Mouse (Mus musculus): ENCODE results near the gene Mknk2.
A peak's percentile ranks its signal among the peaks of the same experiment; 100 is the strongest.

Gene Mknk2

DNA sequence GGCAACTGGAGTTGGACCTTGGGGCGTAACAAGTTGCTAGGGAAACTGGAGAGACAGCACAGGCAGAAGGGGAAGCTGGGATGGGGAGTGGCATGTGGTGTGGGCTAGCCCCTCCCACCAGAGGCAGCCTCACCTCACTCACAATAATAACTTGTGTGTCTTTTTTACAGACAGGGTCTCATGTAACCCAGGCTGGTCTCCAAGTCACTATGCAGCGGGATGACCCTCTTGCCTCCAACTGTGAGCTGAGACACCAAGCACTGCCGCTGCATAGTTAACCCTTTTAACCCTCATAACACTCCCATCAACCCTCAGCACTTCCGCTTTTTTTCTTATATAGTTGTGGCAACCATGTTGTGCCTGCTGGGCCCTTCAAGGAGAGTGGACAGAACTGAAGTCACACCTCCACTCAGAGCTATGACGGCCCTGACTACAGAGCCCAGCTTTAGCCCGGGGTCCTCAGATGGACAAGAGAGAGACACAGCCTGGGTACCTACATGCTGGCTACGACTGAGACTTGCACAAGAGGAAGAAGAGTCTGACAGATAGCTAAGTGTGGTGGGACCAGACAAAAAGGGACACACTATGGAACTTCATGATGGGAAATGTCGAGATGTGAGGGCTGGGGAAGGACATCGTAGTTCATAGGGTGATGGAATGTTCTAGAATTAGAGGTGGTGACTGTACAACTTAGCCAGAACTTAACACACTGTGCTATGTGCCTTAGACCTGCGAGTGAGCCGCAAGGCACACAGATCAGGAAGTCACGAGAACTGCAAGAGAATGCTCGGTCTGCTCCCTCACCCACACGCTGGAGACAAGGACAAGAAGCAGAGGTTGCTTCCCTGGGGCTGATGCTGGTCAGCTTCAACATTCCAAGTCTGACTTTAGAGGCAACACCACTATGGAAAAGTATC is 14.6 kb upstream of the Mknk2 start:
- no peak for DNase-seq (ENCODE audit: low read depth)

DNA sequence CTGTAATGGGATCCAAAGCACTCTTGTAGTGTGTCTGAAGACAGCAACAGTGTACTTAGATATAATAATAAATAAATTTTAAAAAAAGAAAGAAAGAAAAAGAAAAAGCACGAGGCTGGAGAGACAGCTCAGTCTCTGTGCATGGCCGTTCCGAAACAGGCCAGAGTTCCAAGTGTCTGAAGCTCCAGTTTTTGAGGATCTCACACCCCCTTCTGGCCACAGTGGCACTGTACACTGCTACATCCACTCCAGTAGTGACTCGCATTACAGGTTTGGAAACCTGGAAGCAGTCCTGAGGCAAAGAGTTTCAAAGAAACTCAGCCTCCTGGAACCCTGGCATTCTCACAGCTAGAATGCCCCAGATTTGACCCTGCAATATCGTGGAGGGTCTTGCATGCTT is 9.9 kb upstream of the Mknk2 start:
- DNase-seq (ENCODE audit: low read depth): no peak

GRCm38 (mm10) chr10:80686617-80687016 is 8.7 kb upstream of the Mknk2 start:
- no peak for DNase-seq (ENCODE audit: low read depth)

DNA sequence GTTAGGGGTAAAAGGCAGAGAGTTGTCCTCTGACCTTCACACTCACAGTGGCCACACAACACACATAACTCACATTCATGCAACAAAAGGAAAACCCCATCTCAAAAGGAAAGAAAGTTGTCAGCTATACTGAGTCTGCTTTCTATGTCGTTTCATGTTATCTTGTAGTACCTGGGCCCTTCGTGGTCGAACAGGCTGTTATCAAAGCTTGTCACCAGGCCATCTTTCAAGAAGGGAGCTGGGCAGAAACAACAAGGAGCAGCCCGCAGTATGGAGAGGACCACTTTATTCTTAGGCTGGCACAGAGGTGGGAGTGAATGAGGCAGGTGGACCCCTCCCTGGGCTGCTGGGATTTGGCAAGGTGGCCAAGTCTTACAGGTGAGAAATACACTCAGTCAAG is 7.1 kb upstream of the Mknk2 start:
- DNase-seq (ENCODE audit: low read depth): no peak

DNA sequence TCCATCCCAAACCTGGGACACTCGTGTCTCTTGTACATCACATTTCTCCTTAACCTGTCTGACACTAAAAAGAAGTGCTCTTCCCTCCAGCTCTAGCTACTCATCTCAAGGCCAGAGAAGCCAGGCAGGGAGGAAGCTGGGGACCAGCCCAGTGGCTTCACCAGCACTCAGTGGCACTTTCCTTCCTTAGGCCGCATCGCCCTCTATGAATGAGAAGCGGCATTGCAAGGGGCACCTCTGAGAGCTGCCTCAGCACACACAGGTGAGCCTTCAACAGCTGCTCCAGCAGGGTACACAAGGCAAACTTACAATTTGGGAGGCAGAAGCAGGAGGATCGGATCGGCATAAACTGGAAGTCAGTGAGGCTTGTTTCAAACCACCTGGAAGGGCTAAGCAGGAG is 6.3 kb upstream of the Mknk2 start:
- DNase-seq (ENCODE audit: low read depth): no peak

DNA sequence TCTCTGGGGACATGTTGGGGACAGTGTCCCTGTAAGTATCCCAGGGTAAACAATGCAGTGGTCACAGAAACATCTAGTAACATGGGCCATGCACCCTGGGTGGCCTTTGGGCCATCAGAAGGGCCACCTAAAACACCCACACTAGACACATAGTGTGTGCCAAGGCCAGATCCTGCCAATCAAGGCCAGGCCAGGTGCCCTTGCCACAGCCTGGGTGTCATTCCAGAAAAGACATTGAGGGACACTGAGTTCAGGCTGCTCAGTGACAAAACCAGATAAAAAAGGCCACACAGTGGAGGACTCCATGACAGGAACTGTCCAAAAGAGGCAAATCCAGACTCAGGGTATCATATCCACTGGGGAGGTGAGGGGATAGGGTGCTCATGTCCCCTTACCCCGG is 5.7 kb upstream of the Mknk2 start:
- no peak for DNase-seq (ENCODE audit: low read depth)

- no peak for DNase-seq (ENCODE audit: low read depth)
Measured at GRCm38 (mm10) chr10:80682003-80682402, 4.1 kb upstream of the Mknk2 start.

DNA sequence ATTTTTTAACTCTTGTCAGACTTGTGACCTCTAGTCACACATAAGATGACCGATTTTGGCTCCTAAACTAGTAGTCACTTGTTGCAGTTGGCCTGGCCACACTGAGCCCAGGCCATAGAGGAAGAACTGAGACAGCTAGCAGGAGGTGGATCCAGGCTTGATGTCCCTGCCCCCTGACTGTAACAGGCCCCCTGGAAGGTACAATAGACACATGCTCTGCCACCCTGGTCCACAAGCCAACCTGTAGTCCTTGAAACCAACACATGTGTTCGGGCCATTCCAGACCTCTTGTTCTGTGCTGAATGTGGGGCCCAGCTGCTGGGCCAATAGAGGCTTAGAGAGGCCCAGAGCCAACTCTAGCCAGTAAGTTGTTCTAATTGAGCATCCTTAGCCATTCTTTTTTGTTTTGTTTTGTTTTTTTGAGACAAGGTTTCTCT is 2.4 kb upstream of the Mknk2 start:
- DNase-seq (ENCODE audit: low read depth): no peak

DNA sequence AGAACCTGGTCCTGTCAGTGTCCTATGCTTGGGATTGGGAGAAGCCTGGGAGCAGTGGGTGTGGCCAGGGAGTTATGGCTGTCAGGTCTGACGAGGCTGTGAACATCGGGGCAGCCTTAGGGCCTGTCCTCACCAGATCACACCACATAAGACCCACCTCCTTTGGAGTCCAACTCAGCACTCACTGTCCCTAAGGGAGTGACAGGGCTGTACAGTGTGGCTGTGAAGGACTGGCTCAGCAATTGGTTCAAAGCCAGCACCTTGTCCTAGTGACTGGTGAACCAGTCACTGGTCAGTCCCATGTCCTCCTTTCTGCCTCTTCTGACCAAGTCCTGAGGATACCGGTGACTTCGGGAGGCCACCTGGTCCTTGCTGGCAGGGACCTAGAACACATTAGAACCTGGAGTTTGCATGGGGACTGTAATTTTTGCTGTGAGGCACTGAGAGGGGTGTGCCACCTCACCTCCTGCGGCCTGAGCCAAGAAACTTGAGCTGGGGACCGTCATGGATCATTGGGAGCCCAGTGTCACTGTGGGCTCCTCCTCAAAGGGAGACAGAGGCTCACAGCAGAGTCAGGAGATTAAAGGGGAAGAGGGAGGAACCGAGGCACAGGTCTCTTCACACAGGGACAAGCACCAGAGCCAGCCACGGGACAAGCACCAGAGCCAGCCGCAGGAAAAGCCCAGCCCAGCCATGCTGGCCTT is 1.8 kb upstream of the Mknk2 start:
- no peak for DNase-seq (ENCODE audit: low read depth)

GRCm38 (mm10) chr10:80678601-80679377 is 877 bp upstream of the Mknk2 start:
- DNase-seq (ENCODE audit: low read depth): no peak

DNA sequence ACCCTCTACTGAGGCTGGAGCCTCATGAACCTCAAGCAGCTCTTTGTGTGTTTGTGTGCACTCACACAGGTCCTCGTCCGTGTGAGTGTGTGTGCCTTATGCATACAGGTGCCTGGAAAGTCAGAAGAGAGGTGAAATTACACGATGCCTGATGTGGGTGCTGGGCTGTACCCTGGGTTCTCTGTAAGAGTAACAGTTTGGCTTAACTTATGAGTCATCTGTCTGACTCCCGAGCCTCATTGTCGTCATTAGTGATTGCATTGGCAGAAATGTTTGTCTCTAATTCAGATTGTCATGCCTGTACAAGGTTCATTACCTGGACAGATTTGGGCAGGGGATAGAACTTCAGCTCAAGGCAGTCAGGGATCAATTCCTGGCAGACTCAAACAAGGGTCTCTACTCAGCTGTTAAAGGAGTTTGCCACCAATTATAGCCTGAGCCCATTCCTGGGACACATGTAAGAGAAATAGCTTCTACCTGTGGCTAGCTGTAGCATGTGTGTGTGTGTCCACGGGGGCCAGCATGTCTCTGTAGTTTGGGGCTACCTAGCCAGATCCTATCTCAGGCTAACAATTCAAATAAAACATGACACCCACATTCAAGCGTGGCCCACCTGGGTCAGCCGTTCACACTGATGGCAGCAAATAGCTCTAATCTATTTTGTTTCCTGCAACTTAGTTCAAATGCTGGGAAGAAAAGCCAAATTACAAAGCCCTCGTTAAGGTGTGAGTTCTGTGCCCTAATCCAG is 610 bp downstream of the Mknk2 start:
- no peak for DNase-seq (ENCODE audit: low read depth)

- DNase-seq (ENCODE audit: low read depth): peak; percentile 99
Measured at GRCm38 (mm10) chr10:80676198-80676928, 1.5 kb downstream of the Mknk2 start.

DNA sequence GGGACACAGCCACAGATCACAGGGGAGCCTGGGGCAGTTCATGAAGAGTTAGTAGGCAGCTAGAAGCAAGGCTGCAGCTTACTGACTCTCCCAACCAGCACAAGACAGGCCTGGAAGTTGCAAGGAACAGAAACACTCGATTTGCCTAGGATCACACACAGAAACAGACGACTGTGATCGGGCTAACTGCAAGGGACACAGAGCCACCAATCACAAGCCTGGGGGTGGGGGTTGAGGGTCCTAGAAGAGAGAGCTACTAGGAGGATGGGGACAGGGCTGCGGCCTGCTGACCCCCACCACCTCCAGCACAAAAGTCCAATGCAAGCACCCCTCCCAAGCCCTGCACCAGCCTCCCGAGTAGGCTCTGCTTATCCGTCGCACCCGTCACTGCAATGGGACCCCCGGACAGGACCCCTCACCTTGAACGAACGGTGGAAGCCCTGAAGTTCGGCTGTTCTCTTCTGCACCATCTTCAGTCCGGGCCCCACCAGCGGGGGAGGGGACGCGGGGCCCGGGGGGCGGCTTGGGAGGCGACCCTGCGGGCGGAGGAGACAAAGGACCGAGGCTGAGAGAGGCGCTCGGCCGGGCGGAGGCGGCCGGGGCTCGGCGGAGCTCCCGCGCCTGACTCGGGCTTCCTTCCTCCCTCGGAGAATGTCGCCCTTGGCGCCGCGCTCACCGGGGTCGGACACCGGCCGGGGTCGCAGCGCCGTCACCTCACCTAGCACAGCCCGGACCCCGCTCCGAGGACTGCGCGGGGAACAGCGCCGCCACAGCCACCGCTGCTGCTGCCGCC is 2.3 kb downstream of the Mknk2 start:
- no peak for DNase-seq (ENCODE audit: low read depth)

DNA sequence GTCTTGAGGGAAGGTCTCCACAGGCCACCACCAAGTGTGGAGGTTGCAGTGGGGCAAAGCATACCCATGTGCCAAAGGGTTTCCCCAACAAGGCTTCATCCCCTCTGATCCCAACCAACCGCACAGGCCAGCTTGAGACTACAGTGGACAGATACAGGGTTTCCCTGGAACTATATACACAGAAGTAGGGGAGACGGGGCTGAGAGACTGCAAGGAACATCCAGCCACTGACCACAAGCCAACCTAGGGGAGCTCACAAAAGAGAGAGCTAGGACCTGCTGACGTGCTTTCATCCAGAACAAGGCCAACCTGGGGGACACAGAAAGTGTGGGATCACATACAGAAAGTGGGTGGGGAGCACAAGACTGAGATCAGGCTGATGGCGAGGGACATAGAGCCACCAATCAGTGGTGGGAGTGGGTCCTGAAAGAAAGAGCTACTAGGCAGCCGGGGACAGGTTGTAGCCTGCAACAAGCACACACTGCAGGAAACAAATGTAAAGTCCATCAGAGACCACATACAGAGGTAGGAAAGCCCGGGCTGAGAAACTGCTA is 3.0 kb downstream of the Mknk2 start:
- DNase-seq (ENCODE audit: low read depth): no peak

GRCm38 (mm10) chr10:80674161-80674711 is 3.7 kb downstream of the Mknk2 start:
- DNase-seq (ENCODE audit: low read depth): no peak

- DNase-seq (ENCODE audit: low read depth): no peak
Measured at GRCm38 (mm10) chr10:80673690-80674089, 4.2 kb downstream of the Mknk2 start.

DNA sequence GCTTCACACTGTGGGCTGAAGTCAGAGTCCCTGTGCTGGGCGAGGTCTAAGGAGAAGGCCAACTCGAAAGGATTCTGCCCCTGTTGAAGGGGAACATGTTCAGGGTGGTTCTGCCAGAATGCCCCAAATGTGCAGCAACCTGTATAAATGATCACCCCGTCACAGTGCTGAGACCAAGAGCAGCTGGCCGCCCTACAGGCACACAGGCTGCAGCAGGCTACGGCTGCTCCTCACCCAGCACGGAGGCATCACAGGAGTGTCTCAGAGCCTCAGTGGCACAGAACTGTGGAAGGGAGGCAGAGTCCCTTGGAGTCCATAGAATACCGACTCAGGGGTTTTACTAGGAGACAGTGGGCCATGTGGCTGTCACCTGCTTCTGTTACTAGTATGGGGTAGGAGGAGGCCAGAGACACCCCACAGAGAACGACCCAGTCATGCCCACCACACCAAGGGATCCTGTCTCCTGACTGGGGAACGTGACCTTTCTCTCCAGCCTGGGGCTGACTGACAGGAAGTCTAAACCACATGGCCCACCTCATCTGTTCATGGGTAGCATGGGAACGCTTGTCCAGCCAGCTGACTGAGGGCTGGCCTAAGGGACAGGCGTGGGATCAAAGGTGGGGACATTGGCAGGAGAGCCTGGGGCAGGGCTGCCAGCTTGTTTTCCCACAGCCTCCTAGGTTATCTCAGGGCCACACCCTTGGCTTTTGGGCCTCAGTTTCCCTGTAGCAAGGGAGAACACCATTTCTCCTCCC is 5.8 kb downstream of the Mknk2 start:
- no peak for DNase-seq (ENCODE audit: low read depth)

DNA sequence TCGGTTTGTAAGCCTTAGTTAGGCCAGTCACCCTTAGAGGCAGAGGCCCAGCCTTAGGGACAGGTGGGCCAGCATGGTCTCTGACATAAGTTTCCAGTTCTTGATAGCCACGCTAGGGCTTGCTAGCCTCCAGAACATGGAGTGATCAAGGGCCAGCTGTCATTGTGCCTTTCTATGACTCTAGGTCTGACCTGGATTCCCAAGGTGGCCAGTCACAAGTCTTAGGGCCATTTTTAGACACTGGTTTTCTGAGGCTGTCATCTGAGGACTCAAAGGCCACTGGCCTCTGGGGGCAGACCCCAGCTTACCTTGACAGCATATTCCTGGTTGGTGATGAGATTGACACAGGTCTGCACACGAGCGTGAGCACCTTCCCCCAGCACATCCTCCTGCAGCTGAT is 6.7 kb downstream of the Mknk2 start:
- no peak for DNase-seq (ENCODE audit: low read depth)

DNA sequence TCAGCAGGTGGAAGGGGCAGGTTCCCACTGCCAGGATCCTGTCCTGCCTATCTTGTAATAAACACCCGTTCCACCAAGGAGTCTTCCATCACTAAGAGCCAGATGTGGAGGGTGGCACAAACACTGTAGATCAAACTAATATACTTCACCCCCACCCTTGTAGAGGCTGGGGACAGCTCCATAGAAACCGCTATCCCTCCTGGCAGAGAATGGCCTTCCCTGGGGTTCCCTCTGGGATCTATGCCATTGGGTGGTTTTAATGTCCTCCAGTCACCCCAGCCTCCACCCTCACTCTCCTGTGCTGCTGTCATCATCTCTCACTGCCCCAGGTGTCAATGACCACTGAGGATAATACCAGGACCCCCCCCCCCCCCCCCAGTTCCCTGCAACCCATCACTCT is 7.4 kb downstream of the Mknk2 start:
- no peak for DNase-seq (ENCODE audit: low read depth)

Data from c-Kit-positive CD71-negative TER-119-negative erythroid progenitor cells, embryonic 14.5 days (primary cell).